Mouse (Mus musculus) liver, embryonic 14.5 days (tissue): ENCODE results near the gene Gorasp2.

Experiments used
- CTCF ChIP-seq: IDR thresholded peaks from 2 replicates; pipeline ENCODE4 v1.5.1; 2016; ENCODE audit warnings: antibody characterized with exemption, low read depth, control low read depth
- EP300 ChIP-seq: IDR thresholded peaks from 2 replicates; pipeline ENCODE4 v1.6.1; 2016; ENCODE audit warnings: antibody characterized with exemption, low read depth

DNA sequence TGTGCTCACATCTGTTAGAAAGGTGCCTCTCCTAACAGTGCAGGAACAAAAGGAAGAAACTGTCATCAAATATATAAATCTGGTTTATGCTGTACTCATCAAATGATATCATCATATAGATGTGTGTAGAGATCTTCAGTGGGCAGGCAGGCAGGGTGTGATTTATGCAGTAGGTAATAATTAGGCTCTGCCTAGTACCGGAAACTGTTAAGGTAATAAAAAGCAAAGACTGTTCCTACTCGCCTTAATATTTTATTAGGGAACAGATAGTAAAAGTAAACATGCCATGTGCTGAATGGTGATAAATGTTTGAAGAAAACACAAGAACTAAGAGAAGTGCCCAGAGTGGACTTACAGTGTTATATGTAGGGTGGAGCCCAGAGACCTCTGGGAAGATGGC lies 20.9 kb downstream of the Gorasp2 start:
- TF ChIP-seq CTCF: no peak
- no peak for TF ChIP-seq EP300
